In genomic region chr8:72189417-72190214, GRCm38 (mm10) we compare ENCODE assay signal across 11 mouse cellular contexts. TPM values are rescaled to one million over a fixed set of nuclear protein-coding genes. Genes with fewer than 3 reads are reported as not detected.
DNase-seq lines count a peak whose midpoint lies in the region; ATAC-seq and TF ChIP-seq lines count a peak whose summit lies in the region.
"Had no signal": no experiment of that assay in that cellular context is flagged by ENCODE, and none has a peak within 500 bp of the region (broad histone marks: within the 10 kb centered on the region; RNA-seq: fewer than 3 reads in every experiment).

Hsh2d (plus strand) TSS chr8:72189638.

- no peaks in the 10 kb centered on the region for H3K4me1 ChIP-seq in kidney, postnatal 0 days (replicated peaks; ENCODE audit: insufficient read depth, low read length)
- no peaks in the 10 kb centered on the region for H3K4me1 ChIP-seq in intestine, postnatal 0 days (replicated peaks; ENCODE audit: control insufficient read depth, insufficient read depth, low read length)
- H3K4me1 ChIP-seq in midbrain, embryonic 14.5 days (ENCODE audit: control insufficient read depth, insufficient read depth, low read length) = no peaks in the 10 kb centered on the region
- H3K4me1 ChIP-seq: hindbrain, embryonic 10.5 days had no signal

- H3K9me3 ChIP-seq in kidney, postnatal 0 days (replicated peaks; ENCODE audit: low read length) = no peaks in the 10 kb centered on the region
- no peaks in the 10 kb centered on the region for H3K9me3 ChIP-seq in intestine, postnatal 0 days (ENCODE audit: control insufficient read depth)
- H3K9me3 ChIP-seq in midbrain, embryonic 14.5 days (ENCODE audit: control insufficient read depth, low read length) = no peaks in the 10 kb centered on the region
- H3K9me3 ChIP-seq: hindbrain, embryonic 10.5 days had no signal

- H3K27ac ChIP-seq in kidney, postnatal 0 days = no peak within 1 kb of the TSS
- peak within 1 kb of the TSS; percentile 76 for H3K27ac ChIP-seq in intestine, postnatal 0 days (ENCODE audit: low read depth, low read length)
- no peak within 1 kb of the TSS for H3K27ac ChIP-seq in midbrain, embryonic 14.5 days (replicated peaks; ENCODE audit: low read depth, low read length)
- H3K27ac ChIP-seq: hindbrain, embryonic 10.5 days had no signal

- no peak for DNase-seq in kidney, postnatal 0 days (ENCODE audit: low spot score)
- no peak for DNase-seq in kidney, postnatal 10 days
- DNase-seq in thymus, postnatal 36 days = peak; percentile 69 to 73
- DNase-seq in cerebellum, postnatal 4 days (ENCODE audit: low spot score in 2 of 2) = no peak
- no peak for DNase-seq in midbrain, embryonic 14.5 days

- no peak within 1 kb of the TSS for H3K4me2 ChIP-seq in kidney, postnatal 0 days (ENCODE audit: low read length)
- peak within 1 kb of the TSS; percentile 59 for H3K4me2 ChIP-seq in intestine, postnatal 0 days (replicated peaks; ENCODE audit: low read depth)
- H3K4me2 ChIP-seq in midbrain, embryonic 14.5 days (ENCODE audit: low read length) = no peak within 1 kb of the TSS
- H3K4me2 ChIP-seq: midbrain, embryonic 11.5 days had no signal

- no peak within 1 kb of the TSS for H3K4me3 ChIP-seq in kidney, postnatal 0 days (replicated peaks; ENCODE audit: low read depth, low read length)
- H3K4me3 ChIP-seq in intestine, postnatal 0 days (ENCODE audit: low read depth, low read length) = peak within 1 kb of the TSS; percentile 31
- no peak within 1 kb of the TSS for H3K4me3 ChIP-seq in midbrain, embryonic 14.5 days (replicated peaks; ENCODE audit: low read depth, low read length)
- H3K4me3 ChIP-seq: hindbrain, embryonic 10.5 days had no signal

- no peaks in the 10 kb centered on the region for H3K27me3 ChIP-seq in kidney, postnatal 0 days (ENCODE audit: insufficient read depth, low read length)
- H3K27me3 ChIP-seq in intestine, postnatal 0 days (replicated peaks; ENCODE audit: control insufficient read depth, insufficient read depth, low read length) = no peaks in the 10 kb centered on the region
- H3K27me3 ChIP-seq in midbrain, embryonic 14.5 days (ENCODE audit: control insufficient read depth, insufficient read depth, low read length) = no peaks in the 10 kb centered on the region

- no peak within 1 kb of the TSS for H3K9ac ChIP-seq in kidney, postnatal 0 days (ENCODE audit: low read depth, low read length)
- H3K9ac ChIP-seq in intestine, postnatal 0 days (ENCODE audit: low read depth, low read length) = peak within 1 kb of the TSS; percentile 28; the same call in 1 of the 2 replicates
- no peak within 1 kb of the TSS for H3K9ac ChIP-seq in midbrain, embryonic 14.5 days (replicated peaks; ENCODE audit: low read length)

- 64% methylated on average over 12 of the region's 12 CpGs for WGBS in kidney, postnatal 0 days
- 45% methylated on average over 12 of the region's 12 CpGs for WGBS in intestine, postnatal 0 days
- 77% methylated on average over 12 of the region's 12 CpGs for WGBS in midbrain, embryonic 14.5 days

- no peaks in the 10 kb centered on the region for H3K36me3 ChIP-seq in kidney, postnatal 0 days (ENCODE audit: insufficient read depth, low read length)
- no peaks in the 10 kb centered on the region for H3K36me3 ChIP-seq in intestine, postnatal 0 days (ENCODE audit: control insufficient read depth, insufficient read depth)
- no peaks in the 10 kb centered on the region for H3K36me3 ChIP-seq in midbrain, embryonic 14.5 days (ENCODE audit: control insufficient read depth, insufficient read depth, low read length)
- H3K36me3 ChIP-seq: hindbrain, embryonic 10.5 days had no signal

- 0 out of 2 replicates have a peak, but pooled peaks have one; percentile 5 for TF ChIP-seq CTCF in kidney, postnatal 0 days (IDR thresholded peaks at IDR 0.05; ENCODE audit: low read depth)
- peak; percentile 70 for TF ChIP-seq CTCF in intestine, postnatal 0 days (IDR thresholded peaks at IDR 0.05; ENCODE audit: low read depth)

- ATAC-seq in kidney, postnatal 0 days (replicated peaks; ENCODE audit: low FRiP score, low read depth) = 0 out of 2 replicates have a peak, but pooled peaks have one; percentile 43
- peak; percentile 84 for ATAC-seq in intestine, postnatal 0 days
- peak; percentile 91 for ATAC-seq in monocyte, adult 5-6 weeks (replicated peaks; ENCODE audit: insufficient number of reproducible peaks, low FRiP score, low TSS enrichment, poor library complexity, severe bottlenecking)
- ATAC-seq in cerebellum, adult (ENCODE audit: insufficient number of reproducible peaks, low FRiP score, low TSS enrichment) = no peak
- no peak for ATAC-seq in midbrain, embryonic 14.5 days (ENCODE audit: low FRiP score, low TSS enrichment)

RNA-seq across cellular contexts. Expression of gene Hsh2d, which starts in this region (rescaled TPM):
- polyA plus RNA-seq in kidney, postnatal 0 days (2015; fragmentation: Nextera tagmentation; extraction: Ambion mirVana) = 0.24 TPM in 1 of 2 replicates, not detected in the other
- 3.6 and 4.0 TPM in 2 replicates for polyA plus RNA-seq in intestine, postnatal 0 days (2015; fragmentation: Nextera tagmentation; extraction: Ambion mirVana)
- total RNA-seq in monocyte, adult 5-6 weeks (2017) = 1.2 to 5.8 TPM (median 4.8 TPM) in 3 replicates
- polyA plus RNA-seq in midbrain, embryonic 14.5 days (2014; fragmentation: Nextera tagmentation; extraction: Ambion mirVana) = not detected in 2 replicates
- polyA plus RNA-seq: embryonic facial prominence, embryonic 11.5 days; hindbrain, embryonic 10.5 days; midbrain, embryonic 11.5 days had no signal

Comparison
In these comparisons a context has a peak if more than half of its experiments do, and no peak if none do; other contexts are left out.
1. Peak in ATAC-seq in kidney, postnatal 0 days; RNA of the gene not detected or under 1 TPM.
2. ATAC-seq: peak in intestine, postnatal 0 days (single experiment) and monocyte, adult 5-6 weeks (single experiment); none in cerebellum, adult (single experiment) and midbrain, embryonic 14.5 days (single experiment).
3. DNase-seq: peak in thymus, postnatal 36 days (2 of 2); none in kidney, postnatal 0 days (single experiment), kidney, postnatal 10 days (single experiment), cerebellum, postnatal 4 days (0 of 2) and midbrain, embryonic 14.5 days (single experiment).